Mouse (Mus musculus): ENCODE measurements around the gene Rnf26.

DNA sequence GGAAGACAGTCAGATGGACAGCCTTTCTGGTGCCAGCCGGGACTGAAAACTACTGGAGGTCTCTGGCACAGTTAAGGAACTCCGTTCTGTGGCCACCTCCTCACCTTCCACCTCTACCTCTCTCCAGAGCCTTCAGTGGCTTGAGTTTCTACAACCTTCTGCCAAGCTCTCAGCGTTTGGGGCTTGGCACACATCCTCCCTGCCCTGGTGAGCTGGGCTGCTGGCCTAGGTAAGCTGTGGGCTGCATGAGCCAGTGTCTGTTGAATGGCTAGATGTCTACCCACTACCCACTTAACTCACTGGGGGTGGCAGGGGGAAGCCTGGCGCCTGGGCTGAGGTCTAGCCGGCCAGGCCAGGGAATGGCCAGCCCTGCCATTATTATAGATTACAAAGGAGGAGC, 40.2 kb downstream of the Rnf26 start:
- TF ChIP-seq CTCF (conservative IDR thresholded peaks at IDR 0.05; ENCODE audit: insufficient read depth, insufficient read length, low read depth, low read length) = no peak
- no peak for TF ChIP-seq POLR2A (IDR thresholded peaks at IDR 0.05; ENCODE audit: low read depth, low read length)

All from kidney, adult 2 months (tissue).